Mouse (Mus musculus) bone marrow macrophage, adult 2 months (primary cell): ENCODE measurements around the gene Supt6. TPM values are rescaled to one million over a fixed set of nuclear protein-coding genes. Genes with fewer than 3 reads are reported as not detected.

Source experiments
- H3K27ac ChIP-seq: 2 replicates; pipeline ENCODE4 v1.5.1; 2012; ENCODE audit warnings: low read depth, low read length; ENCODE audit not compliant: insufficient read depth
- H3K4me1 ChIP-seq: 2 replicates; pipeline ENCODE4 v1.6.1; 2012; ENCODE audit warnings: low read length; ENCODE audit not compliant: control insufficient read depth, insufficient read depth
- H3K4me3 ChIP-seq: 2 replicates; pipeline ENCODE4 v1.5.1; 2012; ENCODE audit warnings: mild to moderate bottlenecking, low read length, moderate library complexity; ENCODE audit not compliant: insufficient read depth
- CTCF ChIP-seq: IDR thresholded peaks from 2 replicates; pipeline ENCODE4 v1.5.1; 2012; ENCODE audit warnings: low read depth, mild to moderate bottlenecking, low read length, moderate library complexity
- POLR2A ChIP-seq: IDR thresholded peaks from 2 replicates; pipeline ENCODE4 v1.6.1; 2012; ENCODE audit warnings: mild to moderate bottlenecking, low read depth, low read length, borderline replicate concordance
- polyA plus RNA-seq: library from polyadenylated mRNA; stranded (reverse); fragments of >200 nt; gene quantifications from 2 replicates; pipeline ENCODE4 v1.2.4, GENCODE M21; 2012; ENCODE audit not compliant: missing spikeins, insufficient read depth, insufficient read length

Supt6 gene
- polyA plus RNA-seq, 1 experiment, result 39.1 TPM

DNA sequence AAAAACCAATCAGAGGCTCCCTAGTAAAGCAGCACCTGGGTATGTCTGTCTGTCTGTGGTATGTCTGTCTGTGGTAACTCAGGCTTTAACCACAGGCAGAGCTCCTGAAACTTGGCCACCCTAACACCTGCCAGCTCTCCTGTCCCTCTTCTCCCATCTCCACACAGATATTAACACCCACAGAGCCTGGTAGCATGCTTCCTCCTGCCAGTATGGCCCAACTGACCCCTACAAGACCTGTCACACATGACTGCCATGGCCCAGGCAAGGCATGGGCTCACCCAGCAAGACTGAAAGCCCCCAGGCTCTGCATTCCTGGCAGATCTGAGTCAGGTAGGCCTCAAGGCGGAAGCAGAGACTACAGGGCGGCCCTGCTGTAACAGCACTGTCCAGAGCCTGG lies 82.7 kb downstream of the Supt6 start:
- Histone ChIP-seq H3K4me1 (peaks cover 12% of the 10 kb centered on the region), H3K27ac (no peak overlapping the region), H3K4me3 (no peak overlapping the region)
- TF ChIP-seq POLR2A, result no peak
- TF ChIP-seq CTCF, result no peak

DNA sequence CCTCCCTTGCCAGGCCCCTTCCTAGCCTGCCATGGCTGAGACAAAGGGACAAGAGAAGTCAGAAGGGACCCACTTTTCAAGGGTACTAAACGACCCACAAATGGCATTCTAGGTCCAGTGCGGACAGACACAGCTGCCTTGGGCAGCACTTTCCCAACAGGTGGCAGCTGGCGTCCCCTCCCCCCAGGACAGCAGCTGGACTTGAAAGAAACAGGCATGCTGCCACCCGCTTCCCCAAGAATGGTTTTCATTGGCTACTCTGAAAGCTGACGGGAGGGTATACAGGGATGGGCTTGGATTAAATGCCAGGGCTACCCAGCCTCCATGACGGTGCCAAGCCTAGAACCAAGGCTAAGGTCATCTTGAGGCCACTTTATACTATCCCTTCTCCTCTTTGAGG lies 83.3 kb downstream of the Supt6 start:
- TF ChIP-seq POLR2A (no peak), CTCF (no peak)
- H3K4me1 ChIP-seq, result peaks cover 12% of the 10 kb centered on the region
- H3K4me3 ChIP-seq, result no peak overlapping the region
- H3K27ac ChIP-seq, result no peak overlapping the region

GRCm38 (mm10) chr11:78161968-78162367 lies 83.8 kb downstream of the Supt6 start:
- Histone ChIP-seq H3K4me1 (peaks cover 12% of the 10 kb centered on the region), H3K27ac (no peak overlapping the region), H3K4me3 (no peak overlapping the region)
- TF ChIP-seq CTCF (no peak), POLR2A (no peak)

- no peak overlapping the region for H3K27ac ChIP-seq
- H3K4me1 ChIP-seq, result peaks cover 8% of the 10 kb centered on the region
- no peak overlapping the region for H3K4me3 ChIP-seq
- no peak for TF ChIP-seq POLR2A
- no peak for TF ChIP-seq CTCF
Observed at GRCm38 (mm10) chr11:78161169-78161568, 84.6 kb downstream of the Supt6 start.

- H3K27ac ChIP-seq, result no peak overlapping the region
- no peak for TF ChIP-seq POLR2A
- TF ChIP-seq CTCF, result no peak
- no peak overlapping the region for H3K4me3 ChIP-seq
- peaks cover 5% of the 10 kb centered on the region for H3K4me1 ChIP-seq
Observed at GRCm38 (mm10) chr11:78160675-78161074, 85.1 kb downstream of the Supt6 start.

- TF ChIP-seq CTCF (no peak), POLR2A (no peak)
- Histone ChIP-seq H3K4me1 (peaks cover 5% of the 10 kb centered on the region; the same call in 1 of the 2 replicates), H3K27ac (no peak overlapping the region), H3K4me3 (no peak overlapping the region)
Observed at GRCm38 (mm10) chr11:78160171-78160570, 85.6 kb downstream of the Supt6 start.

- Histone ChIP-seq H3K4me1 (peaks cover 5% of the 10 kb centered on the region; the same call in 1 of the 2 replicates), H3K4me3 (no peak overlapping the region), H3K27ac (no peak overlapping the region)
- TF ChIP-seq CTCF (no peak), POLR2A (no peak)
Observed at GRCm38 (mm10) chr11:78159557-78159956, 86.2 kb downstream of the Supt6 start.

GRCm38 (mm10) chr11:78159096-78159495 lies 86.7 kb downstream of the Supt6 start:
- TF ChIP-seq CTCF (peak; percentile 66), POLR2A (no peak)
- no peak overlapping the region for H3K27ac ChIP-seq
- peaks cover 3% of the 10 kb centered on the region; the same call in 1 of the 2 replicates for H3K4me1 ChIP-seq
- H3K4me3 ChIP-seq, result no peak overlapping the region

Other genes starting within 250 kb of the Supt6 start
- gene Dhrs13, start 213.7 kb downstream of the Supt6 start, polyA plus RNA-seq, result 2.8 and 3.5 TPM in 2 replicates
- gene Flot2, start 208.1 kb downstream of the Supt6 start, polyA plus RNA-seq, result 59.0 and 64.0 TPM in 2 replicates
- 18.4 and 19.5 TPM in 2 replicates for gene Eral1, start 165.6 kb downstream of the Supt6 start, polyA plus RNA-seq
- gene Fam222b, start 151.3 kb downstream of the Supt6 start, polyA plus RNA-seq, result 9.7 and 11.4 TPM in 2 replicates
- gene Traf4, start 80.4 kb downstream of the Supt6 start, polyA plus RNA-seq, result 0.68 TPM in 1 of 2 replicates, not detected in the other
- 4.8 and 5.2 TPM in 2 replicates for gene Nek8, start 69.3 kb downstream of the Supt6 start, polyA plus RNA-seq
- gene Tlcd1, start 69.3 kb downstream of the Supt6 start, polyA plus RNA-seq, result 2.2 and 2.5 TPM in 2 replicates
- gene Rpl23a, start 62.4 kb downstream of the Supt6 start, polyA plus RNA-seq, result 867 and 1,013 TPM in 2 replicates
- gene Rab34, start 57.6 kb downstream of the Supt6 start, polyA plus RNA-seq, result 28.8 and 30.5 TPM in 2 replicates
- gene Proca1, start 52.6 kb downstream of the Supt6 start, polyA plus RNA-seq, result 0.92 TPM in 1 of 2 replicates, not detected in the other
- gene Sdf2, start 241 bp downstream of the Supt6 start, polyA plus RNA-seq, result 83.1 and 103 TPM in 2 replicates
- 168 and 187 TPM in 2 replicates for gene 2610507B11Rik, start 15.8 kb upstream of the Supt6 start, polyA plus RNA-seq
- gene BC030499, start 44.9 kb upstream of the Supt6 start, polyA plus RNA-seq, result 3.5 and 4.4 TPM in 2 replicates
- gene Spag5, start 55.5 kb upstream of the Supt6 start, polyA plus RNA-seq, result 19.3 and 28.1 TPM in 2 replicates
- 21.9 and 31.0 TPM in 2 replicates for gene Aldoc, start 77.0 kb upstream of the Supt6 start, polyA plus RNA-seq
- gene Pigs, start 82.4 kb upstream of the Supt6 start, polyA plus RNA-seq, result 80.8 and 85.9 TPM in 2 replicates
- 35.5 and 38.5 TPM in 2 replicates for gene Unc119, start 97.5 kb upstream of the Supt6 start, polyA plus RNA-seq
- gene Foxn1, start 140.6 kb upstream of the Supt6 start, polyA plus RNA-seq, result not detected in 2 replicates
- gene Slc13a2, start 176.2 kb upstream of the Supt6 start, polyA plus RNA-seq, result 0.99 and 1.2 TPM in 2 replicates
- 9.1 and 9.7 TPM in 2 replicates for gene Slc46a1, start 219.7 kb upstream of the Supt6 start, polyA plus RNA-seq